Mouse (Mus musculus) kidney, adult 11 months (tissue): ENCODE data around the gene Hecw2.

Source experiments
- DNase-seq: peaks from one replicate; pipeline ENCODE4 v3.0.0; 2022

Gene Hecw2

DNA sequence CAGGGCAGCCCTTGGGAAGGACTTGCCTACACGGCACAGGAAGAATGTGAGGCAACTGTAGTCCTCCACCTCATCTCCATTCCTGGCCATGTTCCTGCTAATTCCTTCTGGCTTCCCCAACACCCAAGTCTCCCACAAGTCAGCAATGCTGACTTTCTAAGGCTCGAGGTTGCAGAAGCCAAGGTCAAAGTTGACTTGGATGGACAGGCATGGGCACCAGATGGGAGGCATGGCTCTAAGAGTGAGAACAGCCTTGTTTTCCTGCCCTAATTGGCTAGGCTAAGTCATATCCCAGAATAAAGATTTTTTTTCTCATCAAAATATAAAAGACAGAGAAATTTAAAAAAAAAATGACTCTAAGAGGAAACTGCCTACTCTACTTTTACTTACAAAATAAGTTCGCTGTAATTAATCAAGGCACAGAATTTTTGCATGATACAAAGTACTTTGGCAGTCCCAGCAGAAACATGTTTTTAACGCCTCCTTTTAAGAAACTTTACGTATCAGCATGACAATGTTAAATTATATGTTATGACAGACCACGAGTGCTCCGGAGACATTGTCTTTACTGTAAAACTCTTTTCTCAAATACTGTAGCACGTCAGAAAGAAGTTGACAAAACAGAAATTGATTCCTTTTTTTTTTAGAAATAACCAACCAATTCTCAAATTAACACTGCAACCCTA, 83.9 kb downstream of the Hecw2 start:
- no peak for DNase-seq

DNA sequence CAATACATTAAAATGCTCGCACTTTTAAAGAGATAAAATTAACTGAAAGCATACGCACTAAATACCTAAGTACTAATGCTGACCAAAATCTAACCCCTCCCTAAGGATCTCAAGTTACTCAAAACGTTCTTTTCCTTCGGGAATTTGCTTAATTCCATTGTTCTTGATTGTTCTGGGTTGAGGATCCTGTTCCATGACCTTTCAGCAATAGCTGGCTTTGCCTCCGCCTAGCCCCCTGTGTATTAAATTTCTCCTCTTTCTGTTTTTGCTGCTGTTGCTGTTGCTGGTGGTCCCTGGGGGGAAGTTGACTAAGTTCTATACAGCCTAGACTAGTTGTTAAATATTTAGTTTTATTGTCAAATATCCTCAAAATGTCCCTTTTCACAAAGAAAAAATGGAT, 85.7 kb downstream of the Hecw2 start:
- DNase-seq = no peak

DNA sequence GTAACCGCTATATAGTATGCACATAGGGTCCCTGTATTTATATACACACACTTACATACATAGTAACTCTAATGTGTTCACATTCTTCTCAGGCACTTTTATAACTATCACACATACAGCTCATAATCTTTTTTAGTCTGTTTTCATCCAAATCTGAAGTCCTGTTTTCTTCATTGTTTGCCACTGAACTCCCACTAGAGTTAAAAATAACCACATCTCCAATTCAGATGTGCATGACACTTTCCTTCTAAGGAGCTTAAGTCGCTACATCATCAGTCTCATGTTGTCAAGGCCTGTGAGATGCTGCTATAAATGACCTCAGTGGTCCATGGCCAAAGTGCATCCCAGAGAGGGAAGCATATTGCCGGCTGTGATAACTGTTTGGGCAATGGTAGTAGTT, 88.2 kb downstream of the Hecw2 start:
- DNase-seq = no peak

DNA sequence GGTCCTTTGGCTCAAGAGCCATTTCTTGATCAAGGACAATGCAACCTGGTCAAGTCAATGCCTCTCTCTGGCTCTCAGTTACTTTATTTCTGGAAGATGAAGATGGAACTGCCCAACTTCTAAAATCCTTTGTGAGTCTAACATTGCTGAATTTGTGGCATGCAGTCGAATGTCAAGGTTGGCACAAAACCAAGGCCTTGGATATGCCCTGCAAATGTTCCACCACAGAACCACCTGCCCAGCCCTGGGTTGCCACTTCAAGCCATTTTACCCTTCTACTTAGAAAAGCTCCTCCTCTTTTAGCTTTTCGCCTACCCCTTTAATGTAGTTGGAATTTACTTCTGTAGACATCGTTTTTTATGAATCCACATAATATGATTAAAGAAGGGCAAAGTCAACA, 115.3 kb downstream of the Hecw2 start:
- DNase-seq = no peak

DNA sequence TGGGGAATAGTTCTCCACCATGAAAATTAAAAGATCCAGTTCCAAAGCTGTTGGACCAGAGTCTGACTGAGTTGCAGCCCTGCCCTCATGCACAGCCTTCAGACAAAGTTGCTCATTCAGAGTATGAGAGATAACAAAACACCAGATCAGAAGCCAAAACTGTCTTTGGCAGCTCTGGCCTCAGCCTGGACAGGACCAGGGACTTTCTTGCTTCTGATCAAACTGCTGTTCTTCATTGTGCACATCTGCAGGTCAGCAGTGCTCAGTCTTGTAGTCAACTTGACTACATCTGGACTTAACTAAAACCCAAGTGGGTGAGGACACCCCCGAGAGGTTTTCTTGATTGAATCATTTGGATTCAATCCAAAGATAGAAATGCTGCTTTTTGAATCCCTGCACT, 120.5 kb downstream of the Hecw2 start:
- no peak for DNase-seq

DNA sequence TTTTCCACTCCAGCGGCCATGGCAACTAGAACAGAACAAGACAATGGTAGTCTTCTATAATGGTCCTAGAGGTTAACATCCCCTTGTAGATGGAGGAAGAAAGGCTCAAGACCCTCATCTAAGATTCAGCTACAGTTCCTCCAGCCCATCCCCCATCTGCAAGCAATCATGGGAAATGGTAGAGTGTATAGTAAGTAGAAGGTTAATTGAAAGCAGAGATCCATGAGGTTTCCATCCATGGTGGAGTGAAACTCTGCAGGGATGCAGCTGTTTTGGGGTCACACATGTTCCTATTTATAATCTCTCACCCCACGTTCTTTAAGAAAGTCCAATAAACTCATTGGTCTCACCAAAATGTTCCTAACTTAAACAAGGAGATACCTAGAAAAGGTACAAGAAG, 124.8 kb downstream of the Hecw2 start:
- no peak for DNase-seq

DNA sequence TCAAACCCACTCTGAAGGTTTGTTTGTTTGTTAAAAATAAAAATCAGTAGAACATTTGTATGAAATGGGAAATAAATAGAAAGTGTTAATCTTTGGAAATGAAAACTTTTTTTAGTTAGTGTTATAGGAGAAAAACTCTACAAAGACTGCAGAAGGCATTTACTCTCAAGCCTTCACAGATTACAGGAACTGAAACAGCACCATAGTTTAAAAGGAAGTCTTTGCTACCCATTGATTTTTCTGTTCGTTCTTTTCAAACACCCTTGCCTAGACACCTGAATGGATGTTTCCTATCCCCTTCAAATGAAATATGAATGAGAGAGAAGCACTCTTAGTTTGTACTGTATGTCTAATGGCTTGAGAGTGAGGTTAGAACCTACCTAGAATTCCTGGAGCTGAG, 126.7 kb downstream of the Hecw2 start:
- no peak for DNase-seq

DNA sequence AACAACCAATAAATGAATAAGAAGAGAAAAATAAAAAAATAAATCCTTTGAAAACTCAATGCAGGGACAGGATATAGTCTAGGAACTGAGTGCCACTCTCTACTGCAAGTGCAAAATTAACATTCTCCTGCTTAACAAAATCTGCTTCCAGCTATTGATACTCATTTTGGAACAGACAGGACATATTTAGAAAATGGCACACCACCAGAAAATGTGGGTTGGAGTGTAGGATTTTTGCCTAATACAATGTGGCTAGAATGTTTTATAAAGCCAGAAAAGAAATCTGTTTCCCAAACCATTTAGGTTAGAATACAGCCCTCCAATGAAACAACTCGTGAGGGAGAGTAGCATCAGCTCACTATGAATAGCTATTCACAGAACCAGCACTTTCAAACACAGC, 129.5 kb downstream of the Hecw2 start:
- no peak for DNase-seq

DNA sequence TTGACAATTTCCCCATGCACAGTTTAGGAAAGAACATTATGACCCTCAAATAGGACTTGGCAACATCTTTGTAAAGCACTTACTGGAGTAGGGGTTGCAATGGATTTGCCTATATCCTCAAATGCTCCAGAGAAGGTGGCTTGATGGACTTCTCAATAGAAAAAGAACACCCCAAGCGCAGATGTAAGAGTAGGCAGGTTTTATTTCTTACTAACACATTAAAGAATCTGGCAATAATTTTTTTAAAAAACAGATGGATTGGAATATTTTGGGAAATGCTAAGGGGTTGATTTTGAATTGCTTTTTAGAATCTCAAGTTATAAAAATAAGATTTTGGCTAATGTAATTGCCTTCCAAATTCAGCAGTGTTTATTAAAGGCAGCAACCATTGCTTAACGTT, 133.9 kb downstream of the Hecw2 start:
- no peak for DNase-seq

DNA sequence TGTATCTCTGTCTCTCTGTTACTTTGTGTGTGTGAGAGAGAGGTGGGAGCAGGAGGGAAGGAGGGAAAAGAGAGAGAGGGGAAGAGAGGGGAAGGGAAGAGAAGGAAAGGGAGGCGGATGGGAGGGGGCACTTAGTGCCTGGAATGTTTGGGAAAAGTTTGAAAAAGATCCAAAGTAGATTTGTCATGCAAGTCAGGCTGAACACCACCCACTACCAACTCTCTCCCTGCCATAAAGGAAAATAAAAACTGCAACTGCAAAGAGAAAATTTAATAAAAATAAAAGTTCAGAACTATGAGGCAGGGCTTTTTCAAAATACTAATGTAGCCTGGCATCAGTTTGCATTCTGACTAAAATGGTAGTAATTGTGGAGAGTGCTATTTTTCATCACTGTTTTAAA, 135.2 kb downstream of the Hecw2 start:
- no peak for DNase-seq

DNA sequence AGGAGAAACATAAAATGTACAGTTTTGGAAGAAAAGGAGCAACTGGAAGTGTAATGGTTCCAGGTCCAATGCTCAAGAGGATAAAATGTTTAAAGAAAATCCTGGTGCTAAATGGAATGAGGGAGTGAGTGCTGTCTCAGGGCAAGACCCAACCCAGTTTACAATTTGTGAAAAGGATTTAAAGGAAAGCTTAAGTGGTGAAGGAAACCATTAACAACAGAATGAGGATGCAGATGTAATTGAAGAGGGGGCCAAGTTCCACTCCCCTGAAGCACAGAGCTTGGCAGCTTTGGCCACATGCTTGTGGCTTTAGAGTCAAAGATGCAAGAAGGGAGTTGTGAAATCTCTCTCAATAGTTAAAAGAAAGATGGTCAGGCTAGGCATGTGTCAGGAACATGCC, 142.2 kb downstream of the Hecw2 start:
- DNase-seq = no peak

DNA sequence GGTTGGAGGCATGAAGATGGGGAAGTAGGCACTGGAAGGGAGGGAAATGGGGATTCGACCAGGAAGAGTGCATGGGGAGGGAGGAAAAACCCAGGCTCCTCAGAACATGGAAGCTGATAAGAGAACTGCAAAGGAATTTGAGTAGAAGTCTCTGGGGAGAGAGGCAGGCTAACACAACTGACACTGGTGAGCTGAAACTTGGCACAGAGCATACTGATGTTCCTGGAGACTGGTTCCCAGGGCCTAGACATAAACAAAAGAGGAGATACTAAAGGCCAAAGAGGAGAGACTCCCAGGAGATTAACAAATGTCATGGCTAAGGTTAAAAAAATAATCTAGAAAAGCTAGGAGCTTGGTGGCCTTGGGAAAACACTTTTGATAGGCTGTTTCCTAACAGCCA, 148.0 kb downstream of the Hecw2 start:
- DNase-seq = peak; percentile 18

DNA sequence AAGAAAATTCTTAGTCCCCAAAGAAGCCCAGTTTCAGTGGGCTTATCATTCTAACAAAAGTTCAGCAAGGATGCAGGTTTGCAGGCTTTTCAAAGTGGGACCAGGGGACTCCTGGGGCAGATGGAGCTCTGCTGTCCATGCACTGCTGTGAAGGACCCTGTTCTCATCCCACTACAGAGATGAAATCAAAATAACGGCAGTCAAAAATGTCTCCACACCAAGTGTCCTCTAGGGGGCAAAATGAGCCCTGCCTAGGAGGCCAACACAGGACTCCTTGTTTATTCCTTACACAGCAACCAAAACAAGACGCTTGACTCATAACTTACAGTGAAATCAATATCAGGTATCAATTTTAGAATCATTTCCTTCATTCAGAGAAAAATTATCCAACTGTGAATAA, 155.9 kb downstream of the Hecw2 start:
- no peak for DNase-seq

DNA sequence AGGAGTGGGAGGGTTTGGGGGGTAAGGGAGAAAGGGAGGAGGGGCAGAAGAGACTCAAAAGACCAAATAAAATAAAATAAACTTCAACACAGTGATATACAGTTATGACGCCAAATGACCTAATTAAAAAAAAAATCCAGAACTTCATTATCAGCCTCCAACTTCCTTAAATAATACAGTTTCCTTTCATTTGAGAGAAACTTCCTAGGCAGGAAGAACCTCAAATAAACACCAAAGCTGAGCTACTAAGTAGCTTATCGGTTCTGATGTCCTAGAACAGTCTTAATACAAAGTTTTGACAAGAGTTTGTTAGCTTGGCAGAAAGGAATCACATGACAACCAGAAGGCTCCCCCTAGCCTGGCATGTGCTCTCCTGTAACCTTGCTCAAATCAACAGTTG, 177.3 kb downstream of the Hecw2 start:
- DNase-seq = no peak

DNA sequence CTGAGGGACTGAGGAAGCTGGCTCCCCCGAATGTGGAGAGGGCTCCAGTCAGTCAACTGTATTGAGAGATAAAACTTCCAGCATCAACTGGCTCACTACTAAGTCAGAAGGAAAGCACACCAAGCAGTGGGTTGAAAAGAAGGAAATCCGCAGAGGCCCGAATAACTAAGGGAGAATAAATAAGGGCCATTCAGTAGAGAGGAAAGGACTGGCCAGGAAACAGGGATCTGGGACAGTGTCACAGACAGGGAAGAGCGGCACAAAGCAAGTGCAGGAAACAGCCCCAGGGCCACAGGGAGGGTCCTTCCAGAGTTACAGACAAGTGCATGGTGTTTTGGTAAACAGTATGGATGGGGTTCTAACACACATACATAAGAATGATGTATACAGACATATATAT, 179.2 kb downstream of the Hecw2 start:
- DNase-seq = no peak

DNA sequence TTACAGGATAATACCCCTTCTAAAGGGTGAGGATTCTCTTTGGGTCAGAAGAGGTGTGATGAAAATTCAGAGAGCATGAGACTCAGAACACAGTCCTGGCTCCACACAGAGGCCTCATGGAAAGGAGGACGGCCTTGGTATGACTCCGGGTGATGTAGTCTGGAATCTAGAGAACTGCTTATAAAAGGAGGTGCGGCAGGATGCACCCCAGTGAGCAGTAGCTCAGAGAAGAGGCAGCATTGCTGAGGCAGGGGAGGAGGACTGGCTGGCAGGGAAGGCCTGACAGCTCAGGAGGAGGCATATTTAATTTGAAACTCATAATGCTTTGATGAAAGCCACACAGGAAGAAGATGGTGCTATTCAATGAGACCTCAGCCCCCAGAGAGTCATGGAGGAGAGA, 182.6 kb downstream of the Hecw2 start:
- no peak for DNase-seq

DNA sequence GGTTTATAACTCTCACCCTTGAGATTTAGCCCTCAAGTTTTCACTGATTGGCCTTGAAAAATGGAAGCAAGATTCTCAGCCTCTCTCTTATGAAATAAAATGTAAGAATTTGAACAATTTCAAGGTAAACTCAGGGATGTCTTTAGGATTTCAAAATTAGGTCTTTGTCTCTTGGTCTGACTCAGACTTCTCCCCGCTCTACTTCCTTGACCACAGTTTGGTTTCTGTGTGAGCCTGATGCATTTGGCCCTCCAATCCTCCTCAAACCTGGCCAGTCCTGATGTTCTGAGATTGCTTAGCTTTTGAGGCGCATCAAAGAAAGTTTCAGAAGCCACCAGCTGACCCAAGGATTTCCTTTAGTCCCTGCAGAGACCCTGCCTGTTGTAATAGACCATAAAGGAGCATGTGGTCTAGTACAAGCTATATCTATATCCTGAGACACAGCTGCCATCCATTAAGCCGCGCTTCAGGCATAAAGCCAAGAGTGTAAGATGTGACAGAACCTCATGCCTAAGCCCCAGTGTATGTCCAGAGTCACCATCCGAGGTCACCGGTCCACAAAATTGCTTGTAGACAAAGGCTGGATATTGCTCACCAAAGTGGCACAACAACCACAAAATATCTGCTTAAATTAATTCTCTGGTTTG, 185.4 kb downstream of the Hecw2 start:
- DNase-seq = no peak

DNA sequence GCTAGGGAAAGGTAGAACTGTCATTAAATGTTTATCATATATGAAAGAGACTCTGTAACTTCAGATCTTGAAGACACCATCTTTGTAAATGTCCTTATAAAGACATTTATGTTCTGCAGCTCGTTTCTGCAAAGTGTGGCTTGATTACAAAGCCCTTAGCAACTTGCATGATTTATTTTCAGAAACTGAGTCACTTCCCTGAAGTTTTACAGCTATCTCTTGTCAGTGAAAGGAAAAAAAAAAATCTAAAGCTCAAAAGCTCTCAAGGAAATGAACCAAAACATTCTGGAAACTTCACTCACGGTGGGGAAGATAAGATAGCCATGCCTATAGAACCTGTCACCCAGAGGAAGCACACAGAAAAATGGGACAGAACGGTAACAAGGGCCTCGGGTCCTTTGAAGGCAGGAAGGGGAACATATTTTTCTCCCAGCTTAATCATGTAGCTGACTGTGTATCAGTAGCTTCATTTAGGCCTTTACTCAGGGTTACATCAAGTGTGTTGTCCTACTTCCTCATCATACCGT, 189.0 kb downstream of the Hecw2 start:
- no peak for DNase-seq

DNA sequence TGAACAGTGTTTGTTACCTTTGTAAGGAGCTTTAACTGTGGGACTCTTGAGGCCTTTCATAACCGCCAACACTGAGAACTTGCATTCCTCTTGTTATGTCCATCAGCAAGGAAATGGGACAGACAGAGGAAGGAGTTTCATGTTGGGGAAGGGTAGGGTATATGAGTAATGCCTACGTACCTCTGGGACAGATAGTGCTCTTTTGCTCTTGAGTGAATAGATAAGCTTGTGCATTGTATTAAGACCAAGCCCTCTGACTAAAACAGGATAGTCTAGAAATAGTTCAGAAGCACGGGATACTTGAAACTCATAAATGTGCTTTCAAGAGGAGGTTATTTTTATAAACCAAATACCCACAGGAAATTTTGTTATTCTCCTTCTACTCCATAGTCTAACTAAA, 191.7 kb downstream of the Hecw2 start:
- no peak for DNase-seq

DNA sequence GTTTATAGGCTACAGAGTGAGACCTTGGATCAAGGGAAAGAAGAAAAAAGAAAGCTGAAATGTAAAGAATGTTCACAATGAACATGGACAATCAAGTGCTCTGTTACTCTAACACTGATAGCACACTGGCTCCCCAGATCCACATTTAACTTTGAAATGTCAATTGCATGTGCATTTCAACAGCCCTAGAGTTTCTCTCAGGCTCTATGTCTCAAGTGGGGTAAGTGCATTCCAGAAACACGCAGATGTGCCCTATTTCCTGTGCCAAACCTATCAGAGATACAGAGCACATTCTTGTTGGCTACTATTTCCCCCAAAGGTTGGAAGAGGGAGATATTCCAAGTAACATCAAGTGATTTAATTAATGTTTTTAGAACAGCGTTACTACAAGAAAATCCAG, 192.9 kb downstream of the Hecw2 start:
- no peak for DNase-seq

DNA sequence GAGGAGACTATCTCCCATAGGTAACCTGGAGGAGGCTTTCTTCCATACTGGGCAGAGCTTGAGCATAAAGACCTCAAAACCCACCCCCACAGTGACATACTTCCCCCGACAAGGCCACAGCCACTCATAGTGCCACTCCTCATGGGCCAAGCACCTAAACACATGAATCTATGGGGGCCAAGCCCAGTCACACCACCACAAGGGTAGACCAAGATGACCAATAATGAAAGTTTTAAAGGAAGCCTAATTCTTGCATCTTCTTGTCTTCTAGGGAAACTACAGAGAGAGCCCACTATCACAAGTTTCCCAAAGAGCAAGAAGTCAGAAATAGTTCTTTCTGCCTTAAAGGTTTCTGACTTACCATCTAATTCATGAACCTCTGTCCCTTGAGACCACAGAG, 197.7 kb downstream of the Hecw2 start:
- no peak for DNase-seq

DNA sequence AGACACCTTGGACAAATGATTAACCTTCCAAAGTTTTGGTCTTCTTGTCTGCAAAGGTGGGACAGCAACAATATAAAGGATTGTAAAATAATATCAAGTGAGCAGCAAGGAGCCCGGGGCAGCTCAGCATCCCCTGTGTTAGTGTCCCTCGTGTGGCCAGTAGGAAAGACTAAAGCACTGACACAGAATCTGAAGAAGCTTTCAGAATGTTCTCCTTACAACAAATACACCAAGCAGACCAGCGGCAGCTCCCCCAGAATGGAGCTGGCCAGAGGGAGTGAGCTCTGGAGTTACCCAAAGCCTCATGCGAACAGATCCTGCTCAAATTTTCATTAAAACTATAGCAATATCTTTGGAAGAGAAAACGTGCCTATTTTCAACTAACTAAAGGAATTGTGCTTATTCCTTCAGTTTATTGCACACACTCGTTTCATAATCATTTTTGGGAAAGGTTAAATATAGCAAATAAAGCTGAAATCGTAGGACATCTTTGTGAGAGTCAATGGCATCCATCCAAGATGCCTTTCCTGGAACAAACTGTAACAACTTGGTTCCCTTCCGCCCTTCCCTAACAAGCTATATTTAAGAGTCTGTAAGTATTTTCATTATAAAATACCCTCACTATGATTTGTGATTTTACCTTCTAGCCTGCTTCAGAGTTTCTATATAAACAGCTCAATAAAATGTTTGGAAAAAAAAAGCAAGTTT, 208.6 kb downstream of the Hecw2 start:
- DNase-seq = no peak

DNA sequence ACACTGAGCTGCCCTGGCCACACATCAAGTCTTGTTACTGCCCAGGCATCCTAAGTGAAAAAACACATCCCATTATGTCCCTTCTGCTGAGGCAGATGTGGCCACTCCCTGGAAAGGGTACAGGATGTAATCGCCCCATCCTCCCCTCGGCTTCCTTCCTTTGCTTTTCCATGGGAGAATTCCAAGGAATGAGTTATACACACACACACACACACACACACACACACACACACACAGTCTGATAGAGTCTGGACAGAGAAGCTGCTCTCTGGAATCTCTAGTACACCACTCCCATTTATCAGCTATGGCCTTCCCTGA, 216.5 kb downstream of the Hecw2 start:
- peak; percentile 69 for DNase-seq

DNA sequence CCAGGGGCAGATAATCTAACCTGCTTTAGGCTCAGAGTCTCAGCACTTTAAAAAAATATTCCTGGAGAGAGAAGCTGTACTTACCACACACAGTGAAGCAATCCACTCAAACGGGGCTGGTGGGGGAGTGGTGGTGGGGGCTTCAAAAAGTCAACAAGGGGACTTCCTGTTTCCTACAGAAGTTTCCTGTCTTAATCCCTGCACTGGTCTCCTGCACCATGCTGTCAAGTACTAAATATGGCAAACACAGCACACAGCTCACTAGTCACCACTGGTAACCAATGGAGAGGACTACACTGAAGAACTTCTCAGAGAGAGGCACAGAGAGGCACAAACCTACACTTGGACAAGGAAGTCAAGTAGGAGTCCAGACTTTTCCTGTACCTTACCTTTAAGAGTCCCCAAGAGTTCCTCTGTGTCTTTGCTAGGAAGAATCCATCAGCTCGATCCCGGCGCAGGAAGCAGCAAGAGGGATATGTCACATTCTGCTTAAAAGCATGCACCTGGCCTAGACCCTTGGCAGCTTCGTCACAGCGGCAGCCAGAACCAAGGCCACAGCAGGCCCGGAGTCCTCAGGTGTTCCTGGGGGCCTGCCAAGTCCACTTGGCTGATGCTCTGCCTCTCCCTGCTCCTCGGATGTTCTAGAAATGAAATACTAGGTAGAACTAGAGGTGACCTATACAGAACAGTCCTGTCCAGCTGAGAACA, 217.0 kb downstream of the Hecw2 start:
- no peak for DNase-seq
